Mouse (Mus musculus) liver, adult (tissue): ENCODE measurements at regions not wholly inside any gene's neighbourhood (a gene's known extent, or its start where the extent isn't known, plus 50 kb on each side); places are given as distances from the start of the nearest gene placed in this dataset.

Experiments
- GATA4 ChIP-seq: IDR thresholded peaks from 2 replicates; pipeline ENCODE4 v1.6.1; 2014; ENCODE audit warnings: mild to moderate bottlenecking, low read length; ENCODE audit not compliant: insufficient replicate concordance

DNA sequence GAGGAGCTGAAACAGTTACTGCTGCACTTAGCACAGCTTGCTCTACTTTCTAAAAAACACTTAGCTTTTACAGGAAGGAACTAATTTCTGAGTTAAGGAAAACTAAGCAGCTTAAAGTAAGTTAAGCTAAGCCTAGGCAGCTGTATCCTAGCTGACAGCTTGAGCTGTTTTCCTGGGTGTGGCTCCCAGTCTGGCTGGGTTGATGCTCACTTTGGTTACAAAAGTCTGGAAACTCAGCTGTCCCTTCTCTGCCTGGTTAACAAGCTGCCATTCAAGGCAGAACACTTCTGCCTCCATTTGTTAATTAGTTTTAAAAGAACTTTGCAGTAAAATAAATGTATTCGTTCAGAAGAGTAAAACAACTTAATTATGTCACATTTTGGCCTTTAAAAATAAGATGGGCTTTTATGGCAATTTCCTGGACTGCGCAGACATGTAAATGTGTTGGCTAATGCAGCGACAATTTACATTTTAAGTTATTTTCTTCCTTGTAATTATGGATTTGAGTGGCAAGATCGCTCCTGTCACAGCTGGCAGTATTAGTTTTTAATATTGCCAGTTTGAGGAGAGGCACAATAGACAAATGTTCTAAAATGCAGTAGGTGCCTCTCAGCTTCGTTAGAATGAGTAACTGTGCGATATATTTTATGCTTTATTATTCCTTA, 406.2 kb downstream of the Hace1 start:
- TF ChIP-seq GATA4 = no peak

- TF ChIP-seq GATA4 = no peak
Measured at GRCm38 (mm10) chr10:45986341-45986740, 408.7 kb downstream of the Hace1 start.

DNA sequence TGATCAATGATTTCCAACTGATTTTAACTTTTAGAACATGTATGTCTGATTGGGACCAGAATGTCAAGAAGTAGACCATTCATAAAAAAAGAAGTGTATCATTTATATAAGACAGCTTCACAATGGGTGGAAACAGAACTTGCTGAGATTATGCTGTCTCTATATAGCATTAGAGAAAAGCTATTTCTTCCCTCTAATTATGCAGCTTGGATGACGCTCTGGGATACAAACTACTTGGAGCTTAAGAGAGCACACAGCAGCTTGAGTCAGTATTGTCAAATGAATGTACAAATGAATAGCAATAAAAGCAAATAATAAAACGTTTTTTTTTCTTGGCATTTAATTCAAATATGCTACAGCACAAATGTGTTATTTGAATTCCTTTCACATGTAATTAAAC, 428.7 kb downstream of the Hace1 start:
- no peak for TF ChIP-seq GATA4

- TF ChIP-seq GATA4 = no peak
Measured at GRCm38 (mm10) chr10:46011916-46012596, 434.4 kb downstream of the Hace1 start.

- TF ChIP-seq GATA4 = no peak
Measured at GRCm38 (mm10) chr10:46012599-46012998, 435.0 kb downstream of the Hace1 start.

DNA sequence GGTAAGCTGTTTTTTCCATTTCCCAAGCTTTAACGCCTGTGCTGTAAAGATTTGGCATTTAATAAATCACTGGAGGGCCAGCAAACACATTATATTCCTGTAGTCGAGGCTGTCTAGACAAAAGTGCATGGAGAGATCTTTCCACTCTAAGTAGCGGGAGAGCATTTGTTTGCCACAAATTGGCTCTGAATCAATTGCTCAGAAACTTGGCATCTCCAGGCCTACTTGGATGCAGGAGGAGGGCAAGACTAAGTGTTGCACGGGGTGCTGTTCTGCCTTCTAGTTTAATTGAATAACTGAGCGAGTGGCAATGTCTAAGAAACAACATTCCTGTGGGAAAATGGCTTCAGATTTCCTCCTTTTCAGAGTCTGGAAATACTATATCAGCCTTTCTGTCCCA, 438.7 kb downstream of the Hace1 start:
- TF ChIP-seq GATA4 = no peak

GRCm38 (mm10) chr10:46045474-46046093, 468.0 kb downstream of the Hace1 start:
- no peak for TF ChIP-seq GATA4

DNA sequence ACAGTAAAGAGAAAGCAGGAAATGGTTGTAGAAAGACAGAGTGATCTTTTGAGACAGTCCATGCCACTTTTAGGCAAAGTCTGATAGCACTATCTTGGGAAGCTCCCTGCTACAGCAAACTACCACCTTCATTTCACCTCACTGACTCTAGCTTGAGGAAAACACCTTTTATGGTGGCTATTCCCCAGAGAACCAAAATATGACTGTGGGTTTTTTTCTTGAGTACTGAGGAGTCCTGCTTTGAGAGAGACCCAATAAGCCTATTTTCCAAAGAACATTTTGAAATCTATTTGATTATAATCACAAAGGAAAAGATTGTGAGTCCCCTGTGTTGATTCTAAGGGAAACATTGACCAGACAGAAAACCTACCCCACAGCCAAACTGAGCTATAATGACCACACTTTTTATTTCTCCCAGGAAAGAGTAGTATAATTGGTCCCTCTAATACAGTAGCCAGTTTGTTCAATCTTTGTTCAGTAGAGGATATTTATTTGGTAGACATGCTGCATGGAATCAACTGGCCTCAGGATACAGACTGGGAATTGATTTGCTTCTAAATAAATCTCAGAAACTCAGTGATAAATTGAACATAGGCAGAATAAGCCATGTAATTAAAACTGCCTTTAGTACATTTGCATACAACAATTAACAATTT, 468.6 kb downstream of the Hace1 start:
- no peak for TF ChIP-seq GATA4

- TF ChIP-seq GATA4 = no peak
Measured at GRCm38 (mm10) chr10:46046890-46047414, 469.3 kb downstream of the Hace1 start.

GRCm38 (mm10) chr10:46047591-46047990, 470.0 kb downstream of the Hace1 start:
- TF ChIP-seq GATA4 = no peak

- no peak for TF ChIP-seq GATA4
Measured at GRCm38 (mm10) chr10:46057362-46058198, 480.0 kb downstream of the Hace1 start.

DNA sequence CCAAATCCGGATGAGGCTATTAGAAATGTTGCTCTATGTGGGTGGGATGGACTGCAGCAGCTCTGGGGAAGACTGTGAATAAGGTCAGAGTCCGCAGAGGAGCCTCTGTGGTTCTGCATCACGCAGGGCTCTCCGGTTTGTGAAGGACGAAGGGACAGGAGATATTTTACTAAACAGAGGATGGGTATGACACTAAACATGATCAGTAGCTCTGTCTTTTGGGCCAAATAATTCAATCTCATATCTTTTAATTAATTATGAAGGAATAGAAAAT, 480.5 kb downstream of the Hace1 start:
- TF ChIP-seq GATA4 = no peak

- no peak for TF ChIP-seq GATA4
Measured at GRCm38 (mm10) chr10:46059285-46059684, 481.7 kb downstream of the Hace1 start.

DNA sequence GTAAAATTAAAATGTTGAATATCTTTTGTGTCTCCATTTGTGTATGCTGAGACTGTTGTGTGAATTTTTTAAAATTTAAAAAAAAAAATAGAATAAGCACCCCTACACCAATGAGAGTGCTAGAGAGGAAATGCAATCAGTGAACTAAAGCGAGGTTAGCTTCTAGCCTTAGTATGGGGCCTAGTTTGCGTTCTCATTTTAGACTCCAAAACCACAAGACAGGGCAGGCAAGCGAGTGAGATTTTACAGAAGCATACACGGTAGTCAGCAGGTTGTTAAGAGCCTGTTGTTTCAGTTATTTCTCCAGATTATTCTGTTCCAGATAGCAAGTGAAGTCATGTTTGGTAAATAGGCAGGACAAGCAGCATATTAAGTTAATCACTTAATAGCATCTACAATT, 486.2 kb downstream of the Hace1 start:
- no peak for TF ChIP-seq GATA4

DNA sequence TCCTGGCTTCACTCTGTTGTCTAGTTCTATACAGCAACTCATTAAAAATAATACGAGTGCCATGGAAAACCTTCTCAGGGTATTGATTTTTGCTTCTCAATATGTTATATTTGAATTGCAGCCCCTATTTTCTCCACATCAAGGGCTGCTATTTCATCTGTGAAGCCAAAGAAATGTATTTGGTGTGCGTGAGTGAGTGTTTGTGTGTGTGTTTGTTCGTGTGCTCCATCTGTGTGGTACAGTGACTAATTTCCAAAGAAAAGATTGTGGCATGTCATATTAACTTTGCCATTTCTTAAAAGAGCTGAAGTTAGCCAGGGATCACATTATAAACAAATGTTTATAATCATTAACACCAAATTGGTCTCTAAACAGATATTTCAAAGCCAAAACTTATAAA, 493.1 kb downstream of the Hace1 start:
- no peak for TF ChIP-seq GATA4
